Mouse (Mus musculus): ENCODE measurements at regions not wholly inside any gene's neighbourhood (a gene's known extent, or its start where the extent isn't known, plus 50 kb on each side); places are given as distances from the start of the nearest gene placed in this dataset.

DNA sequence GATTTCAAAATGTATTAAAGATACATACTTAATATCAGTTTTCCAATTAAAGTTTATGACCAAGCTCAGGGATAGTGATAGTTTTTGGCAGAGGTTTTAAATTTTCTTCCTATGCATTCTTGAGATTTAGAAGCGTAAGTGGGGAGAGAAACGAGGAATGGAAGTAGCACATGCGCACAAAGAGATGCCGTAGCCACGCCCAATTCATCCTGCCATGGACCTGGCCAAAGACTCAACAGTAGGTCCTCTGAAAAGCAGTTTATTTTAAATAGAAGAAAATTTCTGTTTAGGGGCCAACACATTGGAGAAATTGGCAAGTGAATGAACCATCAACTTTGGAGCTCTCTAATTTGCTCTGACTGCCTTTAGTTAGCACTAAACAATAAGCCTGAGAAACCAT is 73.5 kb upstream of the 4933412E24Rik start:
- no peak for TF ChIP-seq CTCF (IDR thresholded peaks at IDR 0.05)
- Histone ChIP-seq H3K4me3 (no peak overlapping the region), H3K27ac (no peak overlapping the region)
- intact Hi-C loops (cut with DNase I), result no loop called here
- DNase-seq, result no peak

DNA sequence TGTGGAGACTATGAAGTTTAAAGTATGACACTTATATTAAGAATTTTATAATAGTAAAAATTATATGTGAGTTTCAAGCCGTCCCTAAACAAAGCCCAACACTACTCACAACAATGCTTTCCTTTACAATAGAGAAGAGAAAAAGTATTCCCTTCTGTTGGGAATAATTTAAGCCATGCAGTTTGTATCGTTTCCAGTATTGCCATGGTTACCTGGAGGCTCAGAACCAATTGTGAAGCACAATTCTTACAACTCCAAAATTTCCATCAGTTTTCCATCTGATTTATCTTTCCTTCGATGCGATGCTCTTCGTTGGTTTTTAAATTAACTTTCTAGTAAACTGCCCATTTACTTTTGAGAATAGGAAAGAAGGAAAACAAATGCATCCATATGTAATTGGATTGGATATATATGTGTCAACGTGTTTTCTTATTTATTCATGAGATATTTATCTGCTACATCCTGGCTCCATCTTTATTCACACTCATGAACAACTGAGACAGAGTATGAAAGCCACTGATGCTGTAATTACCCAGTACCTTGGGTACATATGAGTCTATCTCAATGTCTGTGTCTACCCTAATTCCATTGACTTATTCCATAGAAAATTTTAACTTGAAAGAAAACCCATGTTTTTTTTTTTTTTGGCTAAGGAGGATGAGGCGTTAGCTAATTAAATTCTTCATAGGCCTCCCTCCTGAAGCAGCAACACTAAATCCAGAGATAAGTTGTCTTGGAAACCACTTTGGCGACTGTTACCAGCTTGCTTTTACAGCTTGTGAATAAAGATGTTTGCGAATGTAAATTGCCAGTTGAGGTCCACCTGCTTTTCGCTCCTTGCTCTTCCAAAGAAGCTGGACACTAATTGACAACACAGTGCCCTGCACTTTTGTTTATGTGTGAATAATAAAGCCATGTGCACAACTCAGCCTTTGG is 72.8 kb upstream of the 4933412E24Rik start:
- TF ChIP-seq CTCF (IDR thresholded peaks at IDR 0.05), result no peak
- intact Hi-C loops (cut with DNase I), result no loop called here
- H3K27ac ChIP-seq, result no peak overlapping the region
- no peak for DNase-seq
- no peak overlapping the region for H3K4me3 ChIP-seq
